In the genomic region with DNA sequence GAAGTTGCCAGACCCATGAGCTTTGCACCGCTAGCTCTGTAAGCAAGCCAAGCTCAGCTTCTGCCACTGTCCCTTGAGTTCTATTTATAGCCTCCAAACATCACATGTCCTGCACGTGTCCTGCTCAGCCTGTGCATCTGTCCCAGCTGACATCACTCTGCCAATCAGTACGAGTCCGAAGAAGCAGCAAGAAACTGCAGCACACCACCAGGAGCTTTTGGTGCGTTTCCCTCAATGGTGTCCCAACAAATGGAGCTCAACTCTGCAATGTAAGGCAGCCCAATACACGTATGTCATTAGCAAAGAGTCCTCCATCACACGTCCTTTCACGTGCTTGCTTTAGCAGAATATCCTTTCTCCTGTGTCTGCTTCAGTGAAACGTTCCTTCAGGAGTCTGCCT, we compare ENCODE assay signal across 25 mouse cellular contexts. TPM values are rescaled to one million over a fixed set of nuclear protein-coding genes. Genes with fewer than 3 reads are reported as not detected.
"Had no signal": no experiment of that assay in that cellular context is flagged by ENCODE, and none has a peak within 500 bp of the region (broad histone marks: within the 10 kb centered on the region; RNA-seq: fewer than 3 reads in every experiment).

No protein-coding gene starts in this region.

- H3K27ac ChIP-seq: liver, embryonic 15.5 days; macrophage; neural tube, embryonic 13.5 days; neural tube, embryonic 15.5 days had no signal

- H3K4me2 ChIP-seq: liver, embryonic 15.5 days; lung, embryonic 14.5 days; midbrain, embryonic 11.5 days; neural tube, embryonic 13.5 days; neural tube, embryonic 15.5 days had no signal

- H3K36me3 ChIP-seq: liver, embryonic 15.5 days; neural tube, embryonic 13.5 days; neural tube, embryonic 15.5 days had no signal

- H3K4me1 ChIP-seq: liver, embryonic 15.5 days; megakaryocyte, embryonic 14.5 days; neural tube, embryonic 13.5 days; neural tube, embryonic 15.5 days had no signal

- H3K9ac ChIP-seq: liver, embryonic 15.5 days; liver, postnatal 0 days; lung, embryonic 14.5 days; neural tube, embryonic 13.5 days; neural tube, embryonic 15.5 days had no signal

- H3K9me3 ChIP-seq: liver, embryonic 15.5 days; neural tube, embryonic 13.5 days; neural tube, embryonic 15.5 days had no signal

- DNase-seq: liver, postnatal 0 days; lung, embryonic 14.5 days; lung, postnatal 10 days; lung, postnatal 36 days; midbrain, embryonic 14.5 days; retina, postnatal 1 day; right cerebral cortex, adult 18-20 months; right cerebral cortex, postnatal 25 days; right cerebral cortex, postnatal 4 days; spleen, adult 18-20 months; thymus, adult 2 months; thymus, postnatal 25 days; thymus, postnatal 4 days had no signal

- H3K4me3 ChIP-seq: liver, embryonic 15.5 days; megakaryocyte, embryonic 14.5 days; myocyte; neural tube, embryonic 13.5 days; neural tube, embryonic 15.5 days had no signal

- ATAC-seq: liver, postnatal 0 days; midbrain, embryonic 16.5 days had no signal

RNA-seq across cellular contexts. Expression of gene Hoxb13, which starts 33.6 kb away (rescaled TPM):
- total RNA-seq: megakaryocyte progenitor cell, adult 5-6 weeks had no signal
- polyA plus RNA-seq: liver, embryonic 15.5 days; liver, postnatal 0 days; lung, embryonic 14.5 days; macrophage; midbrain, embryonic 11.5 days; midbrain, embryonic 14.5 days; midbrain, embryonic 16.5 days; neural tube, embryonic 13.5 days; stomach, embryonic 14.5 days; stomach, embryonic 16.5 days had no signal

RNA-seq across cellular contexts. Expression of gene Hoxb9, which starts 43.6 kb away (rescaled TPM):
- total RNA-seq: megakaryocyte progenitor cell, adult 5-6 weeks had no signal
- polyA plus RNA-seq: liver, embryonic 15.5 days; liver, postnatal 0 days; macrophage; midbrain, embryonic 11.5 days; midbrain, embryonic 14.5 days; midbrain, embryonic 16.5 days had no signal

RNA-seq across cellular contexts. Expression of gene Hoxb8, which starts 54.0 kb away (rescaled TPM):
- total RNA-seq: megakaryocyte progenitor cell, adult 5-6 weeks had no signal
- polyA plus RNA-seq: liver, embryonic 15.5 days; liver, postnatal 0 days; macrophage; midbrain, embryonic 11.5 days; midbrain, embryonic 14.5 days; midbrain, embryonic 16.5 days had no signal

RNA-seq across cellular contexts. Expression of gene Hoxb7, which starts 58.7 kb away (rescaled TPM):
- total RNA-seq: megakaryocyte progenitor cell, adult 5-6 weeks had no signal
- polyA plus RNA-seq: macrophage; midbrain, embryonic 11.5 days; midbrain, embryonic 14.5 days; midbrain, embryonic 16.5 days; testis, adult 2 months had no signal
